Mouse (Mus musculus) MEL (cell line): ENCODE results near the gene Tomm34. TPM values are rescaled to one million over a fixed set of nuclear protein-coding genes. Genes with fewer than 3 reads are reported as not detected.

Experiments
- DNase-seq: peaks from one replicate; pipeline ENCODE4 v3.0.0; 2011; ENCODE audit warnings: low read depth, low spot score
- H3K27ac ChIP-seq: 2 replicates; pipeline ENCODE4 v1.5.1; 2012; ENCODE audit warnings: low read depth, mild to moderate bottlenecking, control low read depth, low read length, moderate library complexity; ENCODE audit not compliant: control insufficient read depth
- H3K27me3 ChIP-seq, 2 experiments: fragments of 150-350 bp in 1 of 2; sonication (generic) in 1 of 2; 2 replicates each; pipeline ENCODE4 v1.6.1; 2012; ENCODE audit warnings: low read length in 2 of 2, mild to moderate bottlenecking in 2 of 2, improper control_type of control experiment in 1 of 2, moderate library complexity in 1 of 2; ENCODE audit not compliant: insufficient read depth in 2 of 2, control insufficient read depth in 1 of 2
- H3K36me3 ChIP-seq, 2 experiments: 2 replicates each; pipeline ENCODE4 v1.6.1; 2012 to 2014; ENCODE audit warnings: low read length in 2 of 2, improper control_type of control experiment in 1 of 2, inconsistent platforms in 1 of 2, mild to moderate bottlenecking in 1 of 2; ENCODE audit not compliant: insufficient read depth in 2 of 2, control insufficient read depth in 1 of 2
- H3K4me1 ChIP-seq, 2 experiments: fragments of 150-350 bp in 1 of 2; sonication (generic) in 1 of 2; 2 replicates each; pipeline ENCODE4 v1.6.1; 2012; ENCODE audit warnings: low read length in 2 of 2, improper control_type of control experiment in 1 of 2, mild to moderate bottlenecking in 1 of 2; ENCODE audit not compliant: insufficient read depth in 2 of 2, control insufficient read depth in 1 of 2
- H3K4me3 ChIP-seq, 2 experiments: fragments of 150-350 bp in 1 of 2; sonication (generic) in 1 of 2; 2 replicates each; pipeline ENCODE4 v1.5.1; 2012; ENCODE audit warnings: low read depth in 2 of 2, low read length in 2 of 2, mild to moderate bottlenecking in 2 of 2, moderate library complexity in 2 of 2, control low read depth in 1 of 2, improper control_type of control experiment in 1 of 2; ENCODE audit not compliant: control insufficient read depth in 1 of 2, insufficient read depth in 1 of 2
- H3K79me2 ChIP-seq: 2 replicates; pipeline ENCODE4 v1.6.1; 2012; ENCODE audit warnings: mild to moderate bottlenecking, low read length, moderate library complexity; ENCODE audit not compliant: control insufficient read depth, poor library complexity, insufficient read depth
- H3K9ac ChIP-seq: 2 replicates; pipeline ENCODE4 v1.6.1; 2012; ENCODE audit warnings: low read depth, mild to moderate bottlenecking, control low read depth, low read length, moderate library complexity; ENCODE audit not compliant: control insufficient read depth, poor library complexity, severe bottlenecking
- H3K9me3 ChIP-seq: fragments of 150-350 bp; sonication (generic); replicated peaks from 2 replicates; pipeline ENCODE4 v1.6.1; 2012; ENCODE audit warnings: mild to moderate bottlenecking, low read length, improper control_type of control experiment, moderate library complexity; ENCODE audit not compliant: insufficient read depth
- BHLHE40 ChIP-seq: IDR thresholded peaks from 2 replicates; pipeline ENCODE4 v1.6.1; 2012; ENCODE audit warnings: low read depth, mild to moderate bottlenecking, inconsistent platforms, low read length, improper control_type of control experiment, borderline replicate concordance
- CHD1 ChIP-seq: IDR thresholded peaks from 2 replicates; pipeline ENCODE4 v1.6.1; 2012; ENCODE audit warnings: low read depth, mild to moderate bottlenecking, inconsistent platforms, low read length, improper control_type of control experiment
- ELF1 ChIP-seq: IDR thresholded peaks from 2 replicates; pipeline ENCODE4 v1.6.1; 2014; ENCODE audit warnings: low read depth, mild to moderate bottlenecking, inconsistent platforms, low read length, improper control_type of control experiment, moderate library complexity
- EP300 ChIP-seq, 2 experiments: IDR thresholded peaks; 2 replicates each; pipeline ENCODE4 v1.6.1; 2011; ENCODE audit warnings: improper control_type of control experiment in 2 of 2, low read length in 2 of 2, low read depth in 1 of 2, mild to moderate bottlenecking in 1 of 2
- ETS1 ChIP-seq: IDR thresholded peaks from 2 replicates; pipeline ENCODE4 v1.6.1; 2012; ENCODE audit warnings: low read depth, mild to moderate bottlenecking, inconsistent platforms, low read length, improper control_type of control experiment, moderate library complexity
- GABPA ChIP-seq: IDR thresholded peaks from 2 replicates; pipeline ENCODE4 v1.6.1; 2012; ENCODE audit warnings: low read depth, mild to moderate bottlenecking, inconsistent platforms, low read length, improper control_type of control experiment, moderate library complexity
- GATA1 ChIP-seq: IDR thresholded peaks from 2 replicates; pipeline ENCODE4 v1.6.1; 2011; ENCODE audit warnings: low read depth, low read length, improper control_type of control experiment
- JUND ChIP-seq: IDR thresholded peaks from 2 replicates; pipeline ENCODE4 v1.6.1; 2011; ENCODE audit warnings: low read depth, mild to moderate bottlenecking, improper control_type of control experiment, low read length
- KAT2A ChIP-seq: conservative IDR thresholded peaks from 2 replicates; pipeline ENCODE4 v1.6.1; 2012; ENCODE audit warnings: low read depth, low read length, improper control_type of control experiment, inconsistent platforms
- MAX ChIP-seq: IDR thresholded peaks from 2 replicates; pipeline ENCODE4 v1.6.1; 2011; ENCODE audit warnings: low read length, improper control_type of control experiment
- MAZ ChIP-seq: IDR thresholded peaks from 2 replicates; pipeline ENCODE4 v1.6.1; 2012; ENCODE audit warnings: low read depth, mild to moderate bottlenecking, inconsistent platforms, low read length, improper control_type of control experiment
- MYC ChIP-seq: IDR thresholded peaks from 2 replicates; pipeline ENCODE4 v1.6.1; 2011; ENCODE audit warnings: low read depth, mild to moderate bottlenecking, low read length, improper control_type of control experiment, moderate library complexity
- NELFE ChIP-seq: IDR thresholded peaks from 2 replicates; pipeline ENCODE4 v1.6.1; 2011; ENCODE audit warnings: low read depth, low read length, improper control_type of control experiment
- POLR2A ChIP-seq, 2 experiments: IDR thresholded peaks; 2 replicates each; pipeline ENCODE4 v1.6.1; 2011 to 2012; ENCODE audit warnings: low read length in 2 of 2, mild to moderate bottlenecking in 2 of 2, control low read depth in 1 of 2, improper control_type of control experiment in 1 of 2, low read depth in 1 of 2, moderate library complexity in 1 of 2; ENCODE audit not compliant: control insufficient read depth in 1 of 2, insufficient read depth in 1 of 2, poor library complexity in 1 of 2
- POLR2AphosphoS2 ChIP-seq: IDR thresholded peaks from 2 replicates; pipeline ENCODE4 v1.6.1; 2011; ENCODE audit warnings: low read length, improper control_type of control experiment
- POLR2AphosphoS5 ChIP-seq: IDR thresholded peaks from 2 replicates; pipeline ENCODE4 v1.6.1; 2012; ENCODE audit warnings: low read depth, borderline replicate concordance, mild to moderate bottlenecking, inconsistent platforms, low read length, moderate library complexity, mixed read lengths
- SIN3A ChIP-seq: IDR thresholded peaks from 2 replicates; pipeline ENCODE4 v1.6.1; 2012; ENCODE audit warnings: low read length, improper control_type of control experiment, inconsistent platforms
- SMC3 ChIP-seq: IDR thresholded peaks from 2 replicates; pipeline ENCODE4 v1.6.1; 2011; ENCODE audit warnings: low read depth, low read length, improper control_type of control experiment
- TAL1 ChIP-seq: IDR thresholded peaks from 2 replicates; pipeline ENCODE4 v1.6.1; 2012; ENCODE audit warnings: mild to moderate bottlenecking, inconsistent platforms, low read length, moderate library complexity, mixed read lengths
- TBP ChIP-seq: IDR thresholded peaks from 2 replicates; pipeline ENCODE4 v1.8.0; 2011; ENCODE audit warnings: low read depth, low read length, improper control_type of control experiment
- UBTF ChIP-seq: IDR thresholded peaks from 2 replicates; pipeline ENCODE4 v1.6.1; 2012; ENCODE audit warnings: low read depth, mild to moderate bottlenecking, inconsistent platforms, low read length, improper control_type of control experiment, moderate library complexity, borderline replicate concordance; ENCODE audit not compliant: insufficient read depth
- USF1 ChIP-seq: IDR thresholded peaks from 2 replicates; pipeline ENCODE4 v1.6.1; 2014; ENCODE audit warnings: low read depth, mild to moderate bottlenecking, inconsistent platforms, low read length, improper control_type of control experiment, moderate library complexity
- USF2 ChIP-seq, 2 experiments: IDR thresholded peaks; 2 replicates each; pipeline ENCODE4 v1.6.1; 2011 to 2012; ENCODE audit warnings: improper control_type of control experiment in 2 of 2, low read length in 2 of 2, borderline replicate concordance in 1 of 2, inconsistent platforms in 1 of 2, low read depth in 1 of 2, mild to moderate bottlenecking in 1 of 2; ENCODE audit not compliant: insufficient read depth in 1 of 2
- ZKSCAN1 ChIP-seq: IDR thresholded peaks from 2 replicates; pipeline ENCODE4 v1.6.1; 2012; ENCODE audit warnings: low read depth, mild to moderate bottlenecking, inconsistent platforms, low read length, improper control_type of control experiment, moderate library complexity
- ZNF384 ChIP-seq: IDR thresholded peaks from 2 replicates; pipeline ENCODE4 v1.6.1; 2012; ENCODE audit warnings: low read depth, mild to moderate bottlenecking, inconsistent platforms, low read length, improper control_type of control experiment
- polyA plus RNA-seq, 2 experiments: library from polyadenylated mRNA; stranded (reverse) in 1 of 2; unstranded in 1 of 2; fragments of >175 nt in 1 of 2; fragments of >200 nt in 1 of 2; gene quantifications; 2 replicates each; pipeline versions ENCODE4 v1.2.1 to v1.2.4; 2012; ENCODE audit warnings: low replicate concordance in 2 of 2, low read depth in 1 of 2; ENCODE audit not compliant: insufficient read length in 2 of 2, insufficient read depth in 1 of 2, missing spikeins in 1 of 2
- total RNA-seq: library from RNA; depleted of rRNA; stranded (reverse); fragments of 300-350 nt; gene quantifications from 2 replicates; pipeline ENCODE4 v1.2.3, GENCODE M21; 2012

The Tomm34 gene
- total and polyA plus RNA-seq, 3 experiments = 38.9 to 48.7 TPM; not detected in 1

GRCm38 (mm10) chr2:164070142-164070764, 716 bp downstream of the Tomm34 start, which contains the start of gene Stk4:
Gene Stk4 (plus strand): TSS chr2:164070322.
- peaks cover 0 to 18% of the 10 kb centered on the region in 2 experiments; a peak in 3 of 4 replicates for H3K4me1 ChIP-seq
- H3K79me2 ChIP-seq = peaks cover 46% of the 10 kb centered on the region
- no peaks in the 10 kb centered on the region for H3K9me3 ChIP-seq
- peaks cover 3 to 24% of the 10 kb centered on the region in 2 experiments for H3K36me3 ChIP-seq
- H3K27me3 ChIP-seq = no peaks in the 10 kb centered on the region
- H3K9ac ChIP-seq = peak within 1 kb of the TSS; percentile 89
- DNase-seq = peak; percentile 71
- peak within 1 kb of the TSS; percentile 86 to 89 for H3K4me3 ChIP-seq
- peak within 1 kb of the TSS; percentile 62 for H3K27ac ChIP-seq
- TF ChIP-seq BHLHE40 (no peak), MAZ (0 out of 2 replicates have a peak, but pooled peaks have one; percentile 12), SIN3A (peak; percentile 40; the same call in 1 of the 2 replicates), UBTF (0 out of 2 replicates have a peak, but pooled peaks have one; percentile 62), MYC (peak; percentile 14; the same call in 1 of the 2 replicates), TBP (no peak)

- no peak for DNase-seq
- no peaks in the 10 kb centered on the region for H3K4me1 ChIP-seq
- H3K27me3 ChIP-seq = no peaks in the 10 kb centered on the region
- no peak overlapping the region for H3K4me3 ChIP-seq
- H3K36me3 ChIP-seq = peaks cover 0 to 26% of the 10 kb centered on the region in 2 experiments; a peak in 2 of 4 replicates
- TF ChIP-seq CHD1 (no peak), MYC (no peak), EP300 (IDR thresholded peaks at IDR 0.05; ENCODE audit: low read depth in 1 of 2, low read length in 2 of 2) (no peak), ELF1 (no peak)
- no peak overlapping the region for H3K9ac ChIP-seq
- H3K9me3 ChIP-seq = no peaks in the 10 kb centered on the region
- H3K79me2 ChIP-seq = no peaks in the 10 kb centered on the region
- no peak overlapping the region for H3K27ac ChIP-seq
Measured at GRCm38 (mm10) chr2:164059634-164060235, 11.2 kb downstream of the Tomm34 start.

DNA sequence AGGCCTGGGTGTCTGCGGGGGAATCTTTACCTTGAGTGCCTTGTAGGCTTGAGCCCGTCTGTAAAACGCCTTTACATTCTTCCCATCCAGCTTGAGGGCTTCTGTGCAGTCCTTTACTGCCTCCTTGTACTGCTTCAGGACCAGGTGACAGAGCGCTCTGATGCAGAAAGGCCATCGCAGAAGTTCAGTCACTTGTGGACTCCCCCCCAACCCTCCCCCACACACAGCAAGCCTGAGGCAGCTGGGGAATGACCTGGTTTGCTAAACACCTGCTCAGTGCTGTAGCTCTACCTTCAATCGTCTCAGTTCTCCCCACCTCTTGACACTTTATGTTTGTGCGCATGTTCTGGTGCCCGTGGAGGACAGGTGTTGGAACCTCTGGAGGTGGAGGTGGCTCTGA, 16.3 kb downstream of the Tomm34 start:
- Histone ChIP-seq H3K36me3 (peaks cover 0 to 10% of the 10 kb centered on the region in 2 experiments; a peak in 2 of 4 replicates), H3K27ac (no peak overlapping the region), H3K9me3 (no peaks in the 10 kb centered on the region), H3K27me3 (no peaks in the 10 kb centered on the region), H3K79me2 (no peaks in the 10 kb centered on the region), H3K4me3 (no peak overlapping the region), H3K4me1 (no peaks in the 10 kb centered on the region), H3K9ac (no peak overlapping the region)
- DNase-seq = no peak
- TF ChIP-seq ETS1 (no peak), ZNF384 (no peak), SMC3 (no peak), TAL1 (no peak), POLR2AphosphoS2 (no peak), KAT2A (no peak), USF2 (IDR thresholded peaks at IDR 0.05; ENCODE audit: borderline replicate concordance in 1 of 2, insufficient read depth in 1 of 2, low read depth in 1 of 2, low read length in 2 of 2) (no peak), ZKSCAN1 (no peak), BHLHE40 (no peak), NELFE (no peak), JUND (no peak), MAX (no peak), GABPA (no peak), GATA1 (no peak), POLR2A (IDR thresholded peaks at IDR 0.05; ENCODE audit: control insufficient read depth in 1 of 2, insufficient read depth in 1 of 2, low read depth in 1 of 2, low read length in 2 of 2, poor library complexity in 1 of 2) (no peak), POLR2AphosphoS5 (no peak), USF1 (no peak)
